Mouse (Mus musculus): ENCODE measurements at regions not wholly inside any gene's neighbourhood (a gene's known extent, or its start where the extent isn't known, plus 50 kb on each side); places are given as distances from the start of the nearest gene placed in this dataset.

DNA sequence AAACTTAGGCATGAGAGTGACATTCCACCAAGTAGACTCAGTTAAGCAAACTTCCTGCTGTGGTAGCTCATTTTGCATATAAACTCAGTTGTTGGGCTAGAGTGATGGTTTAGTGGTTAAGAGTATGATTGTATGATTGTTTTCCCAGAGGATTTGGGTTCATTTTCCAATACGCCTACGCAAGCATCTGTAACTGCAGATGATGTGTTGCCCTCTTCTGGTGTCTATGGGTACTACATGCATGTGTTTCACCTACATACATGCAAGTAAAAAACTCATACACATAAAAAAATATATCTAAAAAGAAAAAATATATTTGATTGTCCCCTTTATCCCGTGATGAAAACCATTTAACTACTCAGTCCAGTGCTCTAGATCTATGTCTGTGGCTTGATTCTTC is 132.0 kb upstream of the Agtr2 start:
- Histone ChIP-seq H3K4me2 (ENCODE audit: low read depth, low read length) (no peak overlapping the region), H3K4me1 (ENCODE audit: control insufficient read depth, insufficient read depth) (no peaks in the 10 kb centered on the region), H3K9ac (replicated peaks; ENCODE audit: low read depth, low read length) (no peak overlapping the region), H3K9me3 (replicated peaks; ENCODE audit: control insufficient read depth, low read length) (no peaks in the 10 kb centered on the region), H3K36me3 (replicated peaks; ENCODE audit: control insufficient read depth, insufficient read depth, low read length) (no peaks in the 10 kb centered on the region), H3K4me3 (ENCODE audit: low read depth, low read length) (no peak overlapping the region), H3K27me3 (ENCODE audit: control insufficient read depth, insufficient read depth, low read length) (no peaks in the 10 kb centered on the region), H3K27ac (ENCODE audit: low read depth) (no peak overlapping the region)
- TF ChIP-seq EP300 (IDR thresholded peaks at IDR 0.05; ENCODE audit: low read depth) (no peak), CTCF (IDR thresholded peaks at IDR 0.05; ENCODE audit: low read depth) (peak; percentile 29)
- 53% methylated on average over 3 of the region's 3 CpGs for WGBS
- no peak for ATAC-seq (ENCODE audit: insufficient read depth, low read depth)
- DNase-seq (ENCODE audit: low spot score): no peak

DNA sequence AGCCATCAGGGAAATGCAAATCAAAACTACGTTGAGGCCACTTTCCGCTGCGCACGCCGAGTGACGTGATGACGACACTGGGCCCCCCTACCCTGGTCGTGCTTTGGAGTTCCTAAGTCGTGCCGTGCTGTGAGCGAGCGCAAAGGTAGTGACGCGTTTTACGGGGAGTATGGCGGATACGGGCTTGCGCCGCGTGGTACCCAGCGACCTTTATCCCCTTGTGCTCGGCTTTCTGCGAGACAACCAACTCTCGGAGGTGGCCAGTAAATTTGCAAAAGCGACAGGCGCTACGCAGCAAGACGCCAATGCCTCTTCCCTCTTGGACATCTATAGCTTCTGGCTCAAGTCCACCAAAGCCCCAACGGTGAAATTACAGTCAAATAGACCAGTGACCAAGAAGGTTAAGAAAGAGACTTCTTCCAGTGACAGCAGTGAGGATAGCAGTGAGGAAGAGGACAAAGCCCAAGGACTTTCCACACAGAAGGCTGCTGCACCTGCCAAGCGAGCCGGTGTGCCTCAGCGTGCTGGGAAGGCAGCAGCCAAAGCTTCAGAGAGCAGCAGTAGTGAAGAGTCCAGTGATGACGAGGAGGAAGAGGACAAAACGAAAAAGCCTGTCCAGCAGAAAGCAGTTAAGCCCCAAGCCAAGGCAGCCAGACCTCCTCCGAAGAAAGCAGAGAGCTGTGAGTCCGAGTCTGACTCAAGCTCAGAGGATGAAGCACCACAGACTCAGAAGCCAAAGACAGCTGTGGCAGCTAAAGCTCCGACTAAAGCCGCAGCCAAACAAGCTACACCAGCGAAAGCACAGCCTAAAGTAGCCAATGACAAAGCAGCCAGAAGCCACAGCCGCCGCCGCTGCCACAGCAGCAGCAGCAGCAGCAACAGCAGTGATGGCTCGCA is 123.3 kb upstream of the Agtr2 start:
- Histone ChIP-seq H3K27ac (ENCODE audit: low read depth) (no peak overlapping the region), H3K9me3 (replicated peaks; ENCODE audit: control insufficient read depth, low read length) (no peaks in the 10 kb centered on the region), H3K4me3 (ENCODE audit: low read depth, low read length) (peak overlapping the region; percentile 43), H3K9ac (replicated peaks; ENCODE audit: low read depth, low read length) (no peak overlapping the region), H3K4me1 (ENCODE audit: control insufficient read depth, insufficient read depth) (no peaks in the 10 kb centered on the region), H3K4me2 (ENCODE audit: low read depth, low read length) (peak overlapping the region; percentile 64), H3K27me3 (ENCODE audit: control insufficient read depth, insufficient read depth, low read length) (no peaks in the 10 kb centered on the region), H3K36me3 (replicated peaks; ENCODE audit: control insufficient read depth, insufficient read depth, low read length) (no peaks in the 10 kb centered on the region)
- TF ChIP-seq CTCF (IDR thresholded peaks at IDR 0.05; ENCODE audit: low read depth): no peak
- TF ChIP-seq EP300 (IDR thresholded peaks at IDR 0.05; ENCODE audit: low read depth): no peak
- no peak for DNase-seq (ENCODE audit: low spot score)
- no peak for ATAC-seq (ENCODE audit: insufficient read depth, low read depth)
- 16% methylated on average over 43 of the region's 43 CpGs for WGBS

DNA sequence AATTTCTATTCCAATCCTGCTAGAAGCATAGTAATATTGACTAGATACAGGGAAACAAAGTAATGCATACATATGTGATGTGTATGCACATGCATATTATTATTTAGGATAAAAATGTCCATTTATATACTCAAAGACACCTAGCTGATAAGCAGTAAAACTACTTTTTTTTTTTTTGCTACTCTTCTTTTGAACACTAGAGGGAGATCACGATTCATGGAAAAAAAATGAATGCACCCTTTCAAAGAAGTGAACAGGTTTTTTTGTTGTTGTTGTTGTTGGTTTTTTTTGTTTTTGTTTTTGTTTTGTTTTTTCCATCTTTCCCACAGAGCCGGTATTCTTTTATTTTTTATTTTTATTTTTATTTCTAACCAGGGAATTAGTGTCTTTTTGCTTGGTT is 99.1 kb upstream of the Agtr2 start:
- no peak overlapping the region for H3K4me3 ChIP-seq (ENCODE audit: low read depth, low read length)
- WGBS: 8% methylated on average over 2 of the region's 2 CpGs
- DNase-seq (ENCODE audit: low spot score) (no peak), ATAC-seq (ENCODE audit: insufficient read depth, low read depth) (no peak)
- H3K27me3 ChIP-seq (ENCODE audit: control insufficient read depth, insufficient read depth, low read length): no peaks in the 10 kb centered on the region
- no peaks in the 10 kb centered on the region for H3K4me1 ChIP-seq (ENCODE audit: control insufficient read depth, insufficient read depth)
- H3K27ac ChIP-seq (ENCODE audit: low read depth): no peak overlapping the region
- no peaks in the 10 kb centered on the region for H3K9me3 ChIP-seq (replicated peaks; ENCODE audit: control insufficient read depth, low read length)
- H3K36me3 ChIP-seq (replicated peaks; ENCODE audit: control insufficient read depth, insufficient read depth, low read length): no peaks in the 10 kb centered on the region
- TF ChIP-seq EP300 (IDR thresholded peaks at IDR 0.05; ENCODE audit: low read depth) (no peak), CTCF (IDR thresholded peaks at IDR 0.05; ENCODE audit: low read depth) (peak; percentile 37)
- no peak overlapping the region for H3K4me2 ChIP-seq (ENCODE audit: low read depth, low read length)
- no peak overlapping the region for H3K9ac ChIP-seq (replicated peaks; ENCODE audit: low read depth, low read length)

DNA sequence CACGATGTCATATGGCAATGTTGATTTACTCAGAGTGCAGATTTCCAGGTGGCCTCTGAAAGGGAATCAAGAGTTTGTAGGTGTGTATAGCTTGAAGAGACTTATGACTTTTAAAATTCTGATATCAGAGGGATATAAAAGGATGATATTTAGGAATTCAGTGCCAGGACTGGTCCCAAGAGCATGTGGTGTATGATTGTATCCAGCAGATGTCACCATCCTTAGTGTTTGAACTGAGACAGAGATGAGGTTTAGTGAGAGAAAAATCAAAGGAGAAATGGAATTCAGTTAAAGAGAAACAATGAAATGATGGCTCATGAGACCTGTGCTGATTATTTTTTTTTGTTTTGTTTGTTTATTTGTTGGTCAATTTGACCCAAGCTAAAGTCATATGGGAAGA is 94.4 kb upstream of the Agtr2 start:
- Histone ChIP-seq H3K27ac (ENCODE audit: low read depth) (no peak overlapping the region), H3K4me2 (ENCODE audit: low read depth, low read length) (no peak overlapping the region), H3K9me3 (replicated peaks; ENCODE audit: control insufficient read depth, low read length) (no peaks in the 10 kb centered on the region), H3K36me3 (replicated peaks; ENCODE audit: control insufficient read depth, insufficient read depth, low read length) (no peaks in the 10 kb centered on the region), H3K4me3 (ENCODE audit: low read depth, low read length) (no peak overlapping the region), H3K4me1 (ENCODE audit: control insufficient read depth, insufficient read depth) (no peaks in the 10 kb centered on the region), H3K27me3 (ENCODE audit: control insufficient read depth, insufficient read depth, low read length) (no peaks in the 10 kb centered on the region), H3K9ac (replicated peaks; ENCODE audit: low read depth, low read length) (no peak overlapping the region)
- 62% methylated on average over 1 of the region's 1 CpGs for WGBS
- DNase-seq (ENCODE audit: low spot score): no peak
- TF ChIP-seq CTCF (IDR thresholded peaks at IDR 0.05; ENCODE audit: low read depth) (no peak), EP300 (IDR thresholded peaks at IDR 0.05; ENCODE audit: low read depth) (no peak)
- ATAC-seq (ENCODE audit: insufficient read depth, low read depth): no peak

DNA sequence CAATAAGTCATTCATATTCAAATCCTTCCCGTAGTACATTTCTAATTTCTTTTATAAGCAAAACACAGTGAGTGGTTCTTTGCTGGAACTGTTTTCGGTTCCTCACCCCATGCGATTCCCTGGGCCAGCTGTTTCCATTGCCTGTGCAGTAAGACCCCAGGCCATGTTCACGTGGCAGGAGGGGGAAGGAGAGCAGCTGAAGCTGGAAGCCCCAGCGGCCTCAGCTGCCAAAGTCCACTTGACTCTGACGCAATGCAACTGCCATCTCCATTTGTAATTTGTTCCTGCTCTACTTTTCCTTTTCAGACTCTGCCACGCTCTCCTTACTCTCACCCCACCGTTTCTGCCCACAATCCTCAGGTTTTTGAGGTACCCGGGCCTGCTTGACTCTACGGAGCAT is 91.1 kb upstream of the Agtr2 start:
- TF ChIP-seq EP300 (IDR thresholded peaks at IDR 0.05; ENCODE audit: low read depth) (no peak), CTCF (IDR thresholded peaks at IDR 0.05; ENCODE audit: low read depth) (no peak)
- H3K36me3 ChIP-seq (replicated peaks; ENCODE audit: control insufficient read depth, insufficient read depth, low read length): no peaks in the 10 kb centered on the region
- DNase-seq (ENCODE audit: low spot score) (no peak), ATAC-seq (ENCODE audit: insufficient read depth, low read depth) (no peak)
- no peaks in the 10 kb centered on the region for H3K27me3 ChIP-seq (ENCODE audit: control insufficient read depth, insufficient read depth, low read length)
- H3K9me3 ChIP-seq (replicated peaks; ENCODE audit: control insufficient read depth, low read length): no peaks in the 10 kb centered on the region
- no peak overlapping the region for H3K4me2 ChIP-seq (ENCODE audit: low read depth, low read length)
- no peak overlapping the region for H3K27ac ChIP-seq (ENCODE audit: low read depth)
- no peak overlapping the region for H3K9ac ChIP-seq (replicated peaks; ENCODE audit: low read depth, low read length)
- no peaks in the 10 kb centered on the region for H3K4me1 ChIP-seq (ENCODE audit: control insufficient read depth, insufficient read depth)
- H3K4me3 ChIP-seq (ENCODE audit: low read depth, low read length): no peak overlapping the region
- WGBS: 61% methylated on average over 10 of the region's 10 CpGs

DNA sequence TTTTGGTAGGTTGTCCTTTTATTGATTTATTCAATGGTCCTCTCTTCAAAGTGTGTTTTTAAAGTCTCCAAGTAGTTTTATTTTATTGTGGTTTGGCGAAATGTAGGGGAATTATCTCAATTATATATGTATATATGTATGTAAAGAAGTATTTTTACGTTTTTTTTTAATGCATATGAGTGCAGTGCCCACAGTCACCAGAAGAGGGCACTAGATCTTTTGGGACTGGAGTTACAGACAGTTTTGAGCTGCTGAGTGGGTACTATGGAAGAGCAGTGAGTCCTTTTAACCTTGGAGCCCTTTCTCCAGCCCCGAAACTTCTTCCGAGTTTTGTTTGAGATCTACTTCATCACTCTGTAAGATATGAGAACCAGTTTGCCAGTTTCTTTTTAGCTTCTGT is 59.5 kb upstream of the Agtr2 start:
- Histone ChIP-seq H3K9me3 (replicated peaks; ENCODE audit: control insufficient read depth, low read length) (no peaks in the 10 kb centered on the region), H3K36me3 (replicated peaks; ENCODE audit: control insufficient read depth, insufficient read depth, low read length) (no peaks in the 10 kb centered on the region), H3K4me1 (ENCODE audit: control insufficient read depth, insufficient read depth) (no peaks in the 10 kb centered on the region), H3K27me3 (ENCODE audit: control insufficient read depth, insufficient read depth, low read length) (no peaks in the 10 kb centered on the region), H3K4me2 (ENCODE audit: low read depth, low read length) (no peak overlapping the region), H3K4me3 (ENCODE audit: low read depth, low read length) (no peak overlapping the region), H3K9ac (replicated peaks; ENCODE audit: low read depth, low read length) (no peak overlapping the region), H3K27ac (ENCODE audit: low read depth) (no peak overlapping the region)
- DNase-seq (ENCODE audit: low spot score) (no peak), ATAC-seq (ENCODE audit: insufficient read depth, low read depth) (no peak)
- TF ChIP-seq CTCF (IDR thresholded peaks at IDR 0.05; ENCODE audit: low read depth) (peak; percentile 35; the same call in 1 of the 2 replicates), EP300 (IDR thresholded peaks at IDR 0.05; ENCODE audit: low read depth) (no peak)
- WGBS: 39% methylated on average over 4 of the region's 4 CpGs
